Comparison of ENCODE assay signal across 20 mouse cellular contexts in the genomic region with DNA sequence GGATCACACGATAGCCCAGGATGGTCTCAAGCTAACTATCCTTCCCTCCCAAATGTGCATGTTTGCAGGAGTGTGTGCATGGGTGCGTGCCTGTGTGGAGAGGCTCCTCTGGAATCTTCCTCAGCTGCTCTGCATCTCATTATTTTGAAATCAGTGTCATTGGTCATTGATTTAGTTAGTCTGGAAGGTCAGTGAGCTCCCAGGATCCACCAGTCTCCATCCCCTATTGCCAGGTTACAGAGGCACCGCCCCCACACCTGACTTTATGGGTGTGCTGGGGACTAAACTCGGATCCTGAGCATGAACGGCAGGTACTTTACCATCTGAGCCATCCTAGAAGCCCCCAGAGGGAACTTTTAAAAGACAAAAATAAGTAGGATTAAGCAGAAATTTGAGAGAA. TPM values are rescaled to one million over a fixed set of nuclear protein-coding genes. Genes with fewer than 3 reads are reported as not detected.
DNase-seq lines count a peak whose midpoint lies in the region; ATAC-seq and TF ChIP-seq lines count a peak whose summit lies in the region.
"Had no signal": no experiment of that assay in that cellular context is flagged by ENCODE, and none has a peak within 500 bp of the region (broad histone marks: within the 10 kb centered on the region; RNA-seq: fewer than 3 reads in every experiment).

No protein-coding gene starts in this region.

- H3K27ac ChIP-seq in hindbrain, embryonic 10.5 days, result peak overlapping the region; percentile 62
- H3K27ac ChIP-seq in hindbrain, embryonic 12.5 days, result no peak overlapping the region
- no peak overlapping the region for H3K27ac ChIP-seq in liver, embryonic 11.5 days (ENCODE audit: low read depth, low read length)
- no peak overlapping the region for H3K27ac ChIP-seq in liver, postnatal 0 days (ENCODE audit: low read depth)
- H3K27ac ChIP-seq: hindbrain, postnatal 0 days; lung, embryonic 15.5 days; macrophage; neural tube, embryonic 13.5 days had no signal

- no peak for TF ChIP-seq CTCF in liver, postnatal 0 days (IDR thresholded peaks at IDR 0.05; ENCODE audit: low read depth)

- H3K9me3 ChIP-seq in hindbrain, embryonic 10.5 days, result peaks cover 3% of the 10 kb centered on the region; the same call in 1 of the 2 replicates
- no peaks in the 10 kb centered on the region; the same call in 1 of the 2 replicates for H3K9me3 ChIP-seq in hindbrain, embryonic 12.5 days (replicated peaks)
- peaks cover 3% of the 10 kb centered on the region; the same call in 1 of the 2 replicates for H3K9me3 ChIP-seq in liver, embryonic 11.5 days (ENCODE audit: control insufficient read depth, low read length)
- no peaks in the 10 kb centered on the region for H3K9me3 ChIP-seq in liver, postnatal 0 days (ENCODE audit: low read length)
- H3K9me3 ChIP-seq: heart, embryonic 13.5 days; lung, embryonic 15.5 days; neural tube, embryonic 13.5 days had no signal

- H3K9ac ChIP-seq in hindbrain, embryonic 12.5 days, result no peak overlapping the region
- H3K9ac ChIP-seq in liver, embryonic 11.5 days (ENCODE audit: low read depth, low read length), result no peak overlapping the region
- H3K9ac ChIP-seq in liver, postnatal 0 days (replicated peaks), result no peak overlapping the region
- H3K9ac ChIP-seq: heart, embryonic 13.5 days; lung, embryonic 15.5 days; neural tube, embryonic 13.5 days had no signal

- DNase-seq in hindbrain, embryonic 10.5 days (ENCODE audit: low spot score), result no peak
- DNase-seq in liver, embryonic 11.5 days (ENCODE audit: low spot score), result no peak
- no peak for DNase-seq in liver, postnatal 0 days
- peak; percentile 62 for DNase-seq in R1 (ENCODE audit: low read depth, low spot score)
- peak; percentile 57 for DNase-seq in retina, embryonic 14.5 days (ENCODE audit: low spot score)
- no peak for DNase-seq in left cerebral cortex, adult 9 months (ENCODE audit: low spot score in 2 of 2)
- DNase-seq: adrenal gland, postnatal 10 days; cerebellum, adult 11-12 months; gastrocnemius, postnatal 36 days; heart, postnatal 36 days; kidney, adult 11 months; liver; right cerebral cortex, postnatal 25 days had no signal

- TF ChIP-seq EP300 in liver, postnatal 0 days (IDR thresholded peaks at IDR 0.05; ENCODE audit: low read depth), result no peak

- H3K4me3 ChIP-seq in hindbrain, embryonic 10.5 days, result peak overlapping the region; percentile 36
- H3K4me3 ChIP-seq in hindbrain, embryonic 12.5 days, result no peak overlapping the region
- no peak overlapping the region for H3K4me3 ChIP-seq in liver, embryonic 11.5 days (ENCODE audit: low read depth, low read length)
- no peak overlapping the region for H3K4me3 ChIP-seq in liver, postnatal 0 days (ENCODE audit: low read depth, low read length)
- H3K4me3 ChIP-seq: heart, embryonic 13.5 days; lung, embryonic 15.5 days; neural tube, embryonic 13.5 days had no signal

- 61% methylated on average over 5 of the region's 5 CpGs for WGBS in hindbrain, embryonic 10.5 days
- 62% methylated on average over 5 of the region's 5 CpGs for WGBS in hindbrain, embryonic 12.5 days
- 64% methylated on average over 5 of the region's 5 CpGs for WGBS in liver, embryonic 11.5 days
- WGBS in liver, postnatal 0 days (ENCODE audit: insufficient replicate concordance), result 66% methylated on average over 5 of the region's 5 CpGs

- H3K36me3 ChIP-seq in hindbrain, embryonic 10.5 days, result peaks cover 5% of the 10 kb centered on the region; the same call in 1 of the 2 replicates
- H3K36me3 ChIP-seq in hindbrain, embryonic 12.5 days, result peaks cover 7% of the 10 kb centered on the region; the same call in 1 of the 2 replicates
- H3K36me3 ChIP-seq in liver, embryonic 11.5 days (ENCODE audit: control insufficient read depth, insufficient read depth, low read length), result no peaks in the 10 kb centered on the region
- H3K36me3 ChIP-seq in liver, postnatal 0 days (replicated peaks; ENCODE audit: insufficient read depth, low read length), result 0 out of 2 replicates have a peak, but pooled peaks cover 3% of the 10 kb centered on the region
- H3K36me3 ChIP-seq: lung, embryonic 15.5 days had no signal

- H3K4me1 ChIP-seq in hindbrain, embryonic 10.5 days (replicated peaks), result peaks cover 36% of the 10 kb centered on the region
- H3K4me1 ChIP-seq in hindbrain, embryonic 12.5 days, result peaks cover 17% of the 10 kb centered on the region
- H3K4me1 ChIP-seq in liver, embryonic 11.5 days (replicated peaks; ENCODE audit: control insufficient read depth, insufficient read depth, low read length), result peaks cover 5% of the 10 kb centered on the region
- H3K4me1 ChIP-seq in liver, postnatal 0 days (ENCODE audit: insufficient read depth), result peaks cover 2% of the 10 kb centered on the region; the same call in 1 of the 2 replicates
- H3K4me1 ChIP-seq: lung, embryonic 15.5 days had no signal

- no peak for ATAC-seq in hindbrain, embryonic 12.5 days (ENCODE audit: low FRiP score)
- no peak for ATAC-seq in liver, embryonic 11.5 days (replicated peaks; ENCODE audit: low FRiP score)
- ATAC-seq in liver, postnatal 0 days, result no peak
- ATAC-seq: hindbrain, postnatal 0 days had no signal

- H3K27me3 ChIP-seq in hindbrain, embryonic 10.5 days (ENCODE audit: insufficient read depth, poor library complexity, severe bottlenecking), result no peaks in the 10 kb centered on the region
- H3K27me3 ChIP-seq in hindbrain, embryonic 12.5 days, result no peaks in the 10 kb centered on the region
- H3K27me3 ChIP-seq in liver, embryonic 11.5 days (replicated peaks; ENCODE audit: control insufficient read depth, insufficient read depth, low read length), result no peaks in the 10 kb centered on the region
- no peaks in the 10 kb centered on the region for H3K27me3 ChIP-seq in liver, postnatal 0 days (ENCODE audit: insufficient read depth, low read length)
- H3K27me3 ChIP-seq: heart, embryonic 13.5 days; lung, embryonic 15.5 days; neural tube, embryonic 13.5 days had no signal

- no peak overlapping the region; the same call in 1 of the 2 replicates for H3K4me2 ChIP-seq in hindbrain, embryonic 12.5 days (replicated peaks)
- 0 out of 2 replicates have a peak overlapping the region, but pooled peaks have one; percentile 6 for H3K4me2 ChIP-seq in liver, embryonic 11.5 days
- no peak overlapping the region for H3K4me2 ChIP-seq in liver, postnatal 0 days (ENCODE audit: low read depth, low read length)
- H3K4me2 ChIP-seq: heart, embryonic 13.5 days; lung, embryonic 15.5 days; neural tube, embryonic 13.5 days had no signal

RNA-seq across cellular contexts. Expression of a gene that starts 7.6 kb away (rescaled TPM):
- 7.6 and 7.9 TPM in 2 replicates for polyA plus RNA-seq in hindbrain, embryonic 10.5 days (2016; fragmentation: Nextera tagmentation; extraction: Ambion mirVana)
- polyA plus RNA-seq in hindbrain, embryonic 12.5 days (2016; fragmentation: Nextera tagmentation; extraction: Ambion mirVana), result 11.1 and 11.5 TPM in 2 replicates
- polyA plus RNA-seq in liver, embryonic 11.5 days (2014; fragmentation: Nextera tagmentation; extraction: Ambion mirVana), result 5.3 TPM in 2 replicates
- polyA plus RNA-seq in liver, postnatal 0 days (2015; fragmentation: Nextera tagmentation; extraction: Ambion mirVana), result 1.6 and 1.7 TPM in 2 replicates

RNA-seq across cellular contexts. Expression of a gene that starts 18.3 kb away (rescaled TPM):
- 1.5 and 2.2 TPM in 2 replicates for polyA plus RNA-seq in hindbrain, embryonic 10.5 days (2016; fragmentation: Nextera tagmentation; extraction: Ambion mirVana)
- 1.8 and 2.4 TPM in 2 replicates for polyA plus RNA-seq in hindbrain, embryonic 12.5 days (2016; fragmentation: Nextera tagmentation; extraction: Ambion mirVana)
- polyA plus RNA-seq in liver, embryonic 11.5 days (2014; fragmentation: Nextera tagmentation; extraction: Ambion mirVana), result 19.2 and 19.8 TPM in 2 replicates
- 3.8 and 4.3 TPM in 2 replicates for polyA plus RNA-seq in liver, postnatal 0 days (2015; fragmentation: Nextera tagmentation; extraction: Ambion mirVana)
- polyA plus RNA-seq: C2C12 had no signal

RNA-seq across cellular contexts. Expression of a gene that starts 47.9 kb away (rescaled TPM):
- 55.6 and 68.9 TPM in 2 replicates for polyA plus RNA-seq in hindbrain, embryonic 10.5 days (2016; fragmentation: Nextera tagmentation; extraction: Ambion mirVana)
- polyA plus RNA-seq in hindbrain, embryonic 12.5 days (2016; fragmentation: Nextera tagmentation; extraction: Ambion mirVana), result 111 and 114 TPM in 2 replicates
- polyA plus RNA-seq in liver, embryonic 11.5 days (2014; fragmentation: Nextera tagmentation; extraction: Ambion mirVana), result 37.8 and 48.1 TPM in 2 replicates
- polyA plus RNA-seq in liver, postnatal 0 days (2015; fragmentation: Nextera tagmentation; extraction: Ambion mirVana), result 7.5 and 8.4 TPM in 2 replicates

Comparison
In these comparisons a context has a peak if more than half of its experiments do, and no peak if none do; other contexts are left out.
1. DNase-seq: peak in R1 (single experiment) and retina, embryonic 14.5 days (single experiment); none in hindbrain, embryonic 10.5 days (single experiment), liver, embryonic 11.5 days (single experiment), liver, postnatal 0 days (single experiment) and left cerebral cortex, adult 9 months (0 of 2).